Mouse (Mus musculus): ENCODE measurements around the gene Tbc1d19. TPM values are rescaled to one million over a fixed set of nuclear protein-coding genes. Genes with fewer than 3 reads are reported as not detected.

The Tbc1d19 gene
- polyA plus RNA-seq, 1 experiment = 11.7 TPM

DNA sequence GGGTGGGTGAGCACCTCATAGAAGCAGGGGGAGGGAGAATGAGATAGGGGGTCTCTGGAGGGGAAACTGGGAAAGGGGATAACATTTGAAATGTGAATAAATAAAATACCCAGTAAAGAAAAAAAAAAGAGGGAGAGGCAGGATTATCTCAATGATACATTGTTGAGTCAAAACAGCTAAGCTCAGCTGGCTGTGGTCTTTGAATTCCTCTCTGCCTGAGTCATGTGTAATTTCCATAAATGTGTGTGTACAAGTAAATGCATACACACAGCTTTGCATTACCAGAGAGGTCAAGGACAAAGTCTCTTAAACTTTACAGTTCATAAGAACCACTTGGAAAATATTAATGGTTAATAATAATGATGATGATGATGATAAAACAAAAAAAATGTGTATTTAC is 143.8 kb downstream of the Tbc1d19 start:
- DNase-seq (ENCODE audit: low read depth) = no peak

Other genes starting within 250 kb of the Tbc1d19 start
- gene Cckar, start 101.9 kb upstream of the Tbc1d19 start, polyA plus RNA-seq (2012; rRNA removed) = not detected in 2 replicates
- 22.9 and 24.2 TPM in 2 replicates for gene Stim2, start 188.9 kb downstream of the Tbc1d19 start, polyA plus RNA-seq (2012; rRNA removed)